Mouse (Mus musculus) layer of hippocampus, adult 18-20 months (tissue): ENCODE measurements at regions not wholly inside any gene's neighbourhood (a gene's known extent, or its start where the extent isn't known, plus 50 kb on each side); places are given as distances from the start of the nearest gene placed in this dataset.

Source experiments
- DNase-seq, 2 experiments: peaks; one replicate each; pipeline ENCODE4 v3.0.0; 2022; ENCODE audit warnings: low spot score in 2 of 2

DNA sequence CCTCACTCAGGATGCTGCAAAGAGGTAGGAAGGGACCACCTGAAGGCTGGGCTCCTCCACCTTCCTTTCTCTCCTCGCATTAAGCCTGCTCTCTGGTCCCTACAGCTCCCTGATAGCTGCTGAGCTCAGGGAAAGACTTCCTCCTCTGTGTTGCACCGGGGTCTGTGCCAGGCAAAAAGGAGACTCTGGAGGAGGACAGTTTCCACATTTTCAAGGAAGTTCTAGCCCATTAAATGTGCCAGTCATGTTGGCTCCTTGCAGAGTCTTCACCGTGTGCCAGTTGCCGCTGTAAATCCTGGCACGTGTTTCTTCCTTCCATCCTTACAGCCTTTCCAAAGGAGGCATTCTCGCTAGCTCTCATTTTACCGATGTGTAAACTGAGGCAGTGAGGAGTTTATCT is 160.6 kb upstream of the Vstm2b start:
- no peak for DNase-seq

- DNase-seq: no peak
Measured at GRCm38 (mm10) chr7:40738174-40738573, 160.0 kb upstream of the Vstm2b start.

GRCm38 (mm10) chr7:40742553-40743151 is 155.5 kb upstream of the Vstm2b start:
- DNase-seq: peak in 1 of 2 experiments; percentile 16

DNA sequence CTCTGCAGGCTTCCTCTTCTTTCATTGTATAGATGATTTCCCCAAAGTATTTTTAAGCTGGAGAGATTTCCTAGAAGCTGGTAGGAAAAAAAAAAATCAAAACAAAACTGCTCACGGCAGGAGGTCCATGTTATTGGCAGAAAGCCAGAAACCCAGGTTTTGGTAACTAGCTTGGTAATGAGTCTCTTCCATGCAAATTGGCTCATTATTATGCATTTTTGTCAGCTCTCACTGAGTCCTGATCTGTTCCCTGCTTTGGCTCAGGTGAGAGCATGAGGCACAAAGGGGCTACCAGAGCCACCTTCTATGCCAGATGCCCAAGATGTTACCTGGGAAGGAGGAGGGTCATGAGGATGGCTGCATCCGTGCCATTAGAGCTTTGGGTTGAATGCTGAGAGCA is 146.3 kb upstream of the Vstm2b start:
- peak in 1 of 2 experiments; percentile 21 for DNase-seq

- no peak for DNase-seq
Measured at GRCm38 (mm10) chr7:40752195-40752594, 145.9 kb upstream of the Vstm2b start.

GRCm38 (mm10) chr7:40753490-40753889 is 144.6 kb upstream of the Vstm2b start:
- DNase-seq: no peak

GRCm38 (mm10) chr7:40762520-40762919 is 135.6 kb upstream of the Vstm2b start:
- DNase-seq: peak; percentile 65 to 83

- DNase-seq: no peak
Measured at GRCm38 (mm10) chr7:40766142-40766541, 132.0 kb upstream of the Vstm2b start.

DNA sequence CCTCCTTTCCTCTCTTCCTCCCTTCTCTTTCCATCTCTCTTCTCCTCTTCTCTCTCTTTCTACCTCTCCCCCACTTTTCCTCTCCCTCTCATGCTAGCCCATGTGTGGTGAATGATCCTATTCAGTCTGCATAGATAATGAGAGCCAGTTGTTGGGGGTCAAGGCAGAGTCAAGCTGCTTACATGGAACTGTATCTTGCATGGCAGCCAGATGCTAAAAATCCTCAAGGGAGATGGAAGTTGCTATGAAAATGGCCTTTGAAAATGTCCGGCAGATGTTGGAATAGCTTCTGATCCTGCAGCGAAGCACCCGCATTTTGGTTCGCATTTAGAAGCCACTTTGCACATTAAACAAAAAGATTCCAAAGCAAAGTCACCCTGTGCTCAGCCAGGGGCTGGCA is 121.9 kb upstream of the Vstm2b start:
- DNase-seq: no peak

DNA sequence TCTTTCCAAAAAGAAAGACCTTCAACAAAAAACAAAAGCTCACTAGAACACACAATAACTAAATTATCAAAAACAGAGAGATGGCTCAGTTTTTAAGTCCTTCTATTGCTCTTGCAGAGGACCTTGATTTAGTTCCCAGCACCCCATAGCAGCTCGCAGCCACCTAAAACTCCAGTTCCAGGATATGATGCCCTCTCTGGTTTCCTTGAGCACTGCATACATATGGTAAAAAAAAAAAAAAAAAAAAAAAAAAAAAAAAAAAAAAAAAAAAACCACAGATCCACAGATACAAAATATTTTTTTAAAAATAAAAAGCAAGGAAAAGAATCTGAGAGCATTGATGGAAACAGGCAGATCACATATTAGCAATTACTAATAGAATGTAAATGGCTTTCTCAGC is 113.2 kb upstream of the Vstm2b start:
- DNase-seq: no peak

- no peak for DNase-seq
Measured at GRCm38 (mm10) chr7:40786758-40787157, 111.4 kb upstream of the Vstm2b start.

DNA sequence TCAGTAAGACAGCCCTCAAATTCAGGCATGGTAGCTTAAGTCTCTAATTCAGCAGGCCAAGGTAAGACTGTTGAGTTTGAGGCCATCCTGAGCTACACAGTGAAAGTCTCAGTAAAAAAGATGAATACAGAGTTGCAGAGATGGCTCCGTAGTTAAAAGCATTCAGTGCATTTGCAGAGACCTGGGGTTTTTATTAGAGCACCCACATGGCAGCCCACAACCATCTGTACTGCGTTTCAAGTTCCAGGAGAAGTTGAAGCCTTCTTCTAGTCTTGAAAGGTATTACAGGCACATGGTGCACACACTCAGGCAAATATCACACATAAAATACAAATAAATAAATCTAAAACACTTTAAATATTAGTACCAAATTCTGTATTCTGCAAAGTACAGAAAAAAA is 109.6 kb upstream of the Vstm2b start:
- peak in 1 of 2 experiments; percentile 74 for DNase-seq

- peak in 1 of 2 experiments; percentile 13 for DNase-seq
Measured at GRCm38 (mm10) chr7:40794458-40795207, 103.5 kb upstream of the Vstm2b start.

DNA sequence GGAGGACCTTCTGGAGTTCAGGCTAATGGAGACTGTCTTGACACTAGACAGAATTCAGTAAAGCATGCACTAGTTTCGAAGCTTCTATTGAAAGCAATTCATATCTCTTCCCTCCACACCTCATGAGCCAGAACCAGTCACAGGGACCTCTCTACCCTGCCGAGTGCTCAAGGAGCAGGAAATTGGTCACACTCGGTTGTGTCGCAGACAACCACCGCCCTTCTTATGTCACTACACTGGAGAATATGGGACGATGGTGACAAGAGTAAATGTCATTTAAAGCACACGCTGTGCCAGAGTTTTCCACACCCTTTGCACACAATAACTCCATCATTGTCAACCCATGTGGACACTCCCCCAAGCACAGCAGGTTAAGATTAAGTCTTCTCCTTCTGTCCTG is 98.3 kb upstream of the Vstm2b start:
- no peak for DNase-seq

DNA sequence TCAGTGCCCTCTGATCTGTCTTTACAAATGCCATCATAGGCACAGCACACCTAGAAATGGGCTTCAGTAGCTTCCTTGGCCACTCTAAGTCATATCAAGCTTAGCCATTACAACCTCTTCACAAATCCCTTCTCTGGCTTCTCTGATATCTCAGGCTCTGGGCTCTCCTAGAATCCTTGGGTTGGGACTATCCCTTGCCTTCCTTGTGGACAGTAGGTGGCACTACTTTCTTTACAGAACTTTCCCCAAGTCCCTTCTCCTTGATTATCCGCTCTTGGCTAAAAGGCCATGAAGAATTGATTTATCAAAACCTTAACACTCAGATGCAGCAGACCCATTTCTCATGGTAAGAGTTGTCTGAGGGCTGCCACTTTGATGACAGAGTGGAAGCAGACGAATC is 96.8 kb upstream of the Vstm2b start:
- no peak for DNase-seq

DNA sequence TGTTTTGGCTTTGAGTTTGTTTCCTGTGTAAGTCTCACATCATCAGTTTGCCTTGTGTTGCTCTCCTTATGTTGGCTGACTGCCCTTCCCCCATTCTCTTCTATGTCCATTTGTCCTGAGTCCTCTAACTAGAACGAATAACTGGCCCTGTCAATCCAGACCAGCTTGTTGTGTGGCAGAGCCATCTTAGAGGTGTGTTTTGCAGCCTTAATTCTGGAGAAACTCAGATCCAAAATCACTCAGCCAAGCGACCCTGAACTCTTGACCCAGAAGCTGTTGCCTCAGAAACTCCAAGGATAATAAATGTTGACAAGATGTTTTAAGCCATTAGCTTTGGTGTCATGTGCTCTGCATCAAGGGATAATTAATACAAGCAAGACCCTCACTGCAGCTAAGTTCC is 92.9 kb upstream of the Vstm2b start:
- no peak for DNase-seq

DNA sequence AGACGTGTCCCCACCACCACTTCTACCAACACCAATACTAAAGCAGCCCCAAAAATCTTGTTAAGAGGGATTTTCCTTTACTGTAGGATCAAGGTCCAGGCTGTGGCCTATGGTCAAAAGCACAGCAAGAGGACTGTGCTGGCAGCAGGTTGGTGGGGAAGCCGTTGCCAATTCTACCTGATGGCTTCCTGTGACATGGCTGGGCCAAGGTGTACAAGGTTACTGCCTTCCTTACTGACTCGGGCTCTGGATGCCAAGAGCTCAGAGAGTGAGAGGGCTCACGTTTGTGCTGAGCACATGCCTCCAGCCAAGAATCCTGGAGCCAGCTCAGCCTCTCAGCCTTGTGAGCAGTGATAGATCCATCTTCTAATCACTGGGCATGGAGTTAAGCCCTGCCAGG is 92.3 kb upstream of the Vstm2b start:
- no peak for DNase-seq

GRCm38 (mm10) chr7:40812952-40813351 is 85.2 kb upstream of the Vstm2b start:
- DNase-seq: peak in 1 of 2 experiments; percentile 21

- DNase-seq: peak; percentile 48 to 80
Measured at GRCm38 (mm10) chr7:40825141-40825742, 72.9 kb upstream of the Vstm2b start.

DNA sequence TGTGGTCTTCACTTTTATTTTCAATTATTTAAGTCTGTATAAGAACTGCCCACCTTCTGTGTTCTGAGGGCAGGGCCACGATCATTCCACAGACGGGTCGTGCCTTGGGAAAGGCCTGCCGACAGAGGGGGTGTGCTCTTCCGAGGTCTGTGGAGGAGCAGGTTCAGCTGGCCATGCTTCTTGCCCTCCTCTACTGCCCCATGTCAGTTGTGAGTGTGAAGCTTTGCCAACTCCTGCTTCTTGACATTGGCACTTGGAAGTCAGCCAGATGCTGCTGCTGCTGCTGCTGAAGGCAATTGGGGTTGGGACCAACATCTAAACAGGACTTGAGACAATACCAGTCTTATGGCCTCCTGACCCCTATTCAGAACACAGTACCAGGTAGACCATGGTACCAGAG is 68.6 kb upstream of the Vstm2b start:
- DNase-seq: no peak

- peak; percentile 20 to 52 for DNase-seq
Measured at GRCm38 (mm10) chr7:40831583-40831982, 66.5 kb upstream of the Vstm2b start.

GRCm38 (mm10) chr7:40842344-40842992 is 55.7 kb upstream of the Vstm2b start:
- no peak for DNase-seq
